Mouse (Mus musculus): ENCODE data around the gene Calr. TPM values are rescaled to one million over a fixed set of nuclear protein-coding genes. Genes with fewer than 3 reads are reported as not detected.

Gene Calr
- polyA plus RNA-seq, 1 experiment, result 189 TPM

DNA sequence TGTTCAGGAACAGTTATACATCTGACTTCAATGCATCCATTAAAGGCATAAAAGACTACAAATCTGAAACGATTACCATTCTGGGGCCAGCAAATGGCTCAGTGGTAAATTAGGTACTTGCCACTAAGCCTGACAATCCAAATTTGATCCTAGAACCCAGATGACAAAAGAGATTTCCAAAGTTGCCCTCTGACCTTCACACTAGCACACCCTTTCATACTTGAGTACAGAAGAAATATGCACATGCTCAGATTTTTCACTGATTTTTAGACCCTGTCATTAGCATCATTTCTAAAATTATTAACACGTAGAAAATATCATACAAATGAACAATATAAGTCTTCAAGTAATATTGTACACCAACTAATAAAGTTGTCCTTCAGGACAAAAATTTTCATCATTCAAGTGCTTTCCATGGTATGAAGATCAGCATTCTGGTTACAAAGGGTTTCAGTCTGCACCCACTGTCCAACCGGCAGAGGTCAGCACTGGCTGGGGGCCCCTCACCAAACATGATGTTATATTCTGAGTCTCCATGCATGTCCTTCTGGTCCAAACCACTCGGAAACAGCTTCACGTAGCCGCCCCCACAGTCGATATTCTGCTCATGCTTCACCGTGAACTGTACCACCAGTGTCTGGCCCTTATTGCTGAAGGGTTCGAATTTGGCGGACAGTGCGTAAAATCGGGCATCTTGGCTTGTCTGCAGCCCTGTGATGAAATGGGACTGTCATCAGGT lies 1.2 kb downstream of the Calr start:
- TF ChIP-seq POLR2A (IDR thresholded peaks at IDR 0.05; ENCODE audit: borderline replicate concordance, extremely low read depth, low read depth, low read length) (no peak), CTCF (IDR thresholded peaks at IDR 0.05; ENCODE audit: insufficient read depth, low read length) (peak; percentile 44; the same call in 1 of the 2 replicates)
- peak; percentile 25 for DNase-seq
- peaks cover 9% of the 10 kb centered on the region for H3K4me1 ChIP-seq (ENCODE audit: control insufficient read depth, insufficient read depth, low read length)
- H3K4me3 ChIP-seq (replicated peaks; ENCODE audit: extremely low read depth, low read depth, low read length), result peak overlapping the region; percentile 88
- WGBS, result 7% methylated on average over 12 of the region's 12 CpGs

DNA sequence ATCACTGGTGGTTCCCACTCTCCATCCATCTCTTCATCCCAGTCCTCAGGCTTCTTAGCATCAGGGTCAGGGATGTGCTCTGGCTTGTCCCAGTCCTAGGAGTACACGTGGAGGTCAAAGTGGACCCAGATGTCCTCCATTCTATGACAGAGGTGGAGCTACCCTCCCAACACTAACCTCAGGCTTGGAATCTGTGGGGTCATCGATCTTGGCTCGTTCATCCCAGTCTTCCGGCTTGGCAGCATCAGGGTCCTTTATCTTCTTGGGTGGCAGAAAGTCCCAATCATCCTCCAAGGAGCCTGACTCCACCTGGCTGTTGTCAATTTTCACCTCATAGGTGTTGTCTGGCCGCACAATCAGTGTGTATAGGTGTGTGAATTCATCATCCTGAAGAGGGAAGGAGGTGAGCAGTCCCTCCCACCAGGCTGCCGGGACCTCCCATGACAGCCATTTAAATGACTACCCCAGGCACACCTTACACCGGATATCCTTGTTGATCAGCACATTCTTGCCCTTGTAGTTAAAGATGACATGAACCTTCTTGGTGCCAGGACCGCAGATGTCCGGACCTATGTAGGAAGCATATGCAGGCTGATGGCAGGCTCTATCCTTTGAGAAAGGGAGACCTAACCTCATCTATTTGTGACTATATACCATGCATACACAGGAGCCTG lies 2.2 kb downstream of the Calr start:
- H3K4me3 ChIP-seq (replicated peaks; ENCODE audit: extremely low read depth, low read depth, low read length), result no peak overlapping the region
- no peak for DNase-seq
- TF ChIP-seq POLR2A (IDR thresholded peaks at IDR 0.05; ENCODE audit: borderline replicate concordance, extremely low read depth, low read depth, low read length) (no peak), CTCF (IDR thresholded peaks at IDR 0.05; ENCODE audit: insufficient read depth, low read length) (no peak)
- peaks cover 9% of the 10 kb centered on the region for H3K4me1 ChIP-seq (ENCODE audit: control insufficient read depth, insufficient read depth, low read length)
- WGBS, result 63% methylated on average over 9 of the region's 9 CpGs

DNA sequence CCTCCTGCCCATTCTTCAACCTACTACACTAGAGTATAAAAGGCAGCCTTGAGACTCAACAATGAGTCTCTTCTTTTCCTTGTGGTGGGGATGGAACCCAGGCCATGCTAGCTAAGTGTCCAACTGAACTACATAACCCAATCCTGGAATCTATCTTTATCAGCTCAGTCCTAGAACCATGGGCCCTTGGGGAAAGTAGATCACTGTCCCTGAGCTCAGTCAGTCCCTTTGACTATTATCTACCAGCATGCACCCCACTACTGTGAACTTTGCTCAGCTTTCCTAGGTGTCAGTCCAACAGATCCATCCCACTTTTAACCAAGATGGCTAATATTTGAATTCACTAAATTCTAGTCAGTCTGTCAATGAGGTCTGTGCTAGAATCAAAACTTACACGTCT lies 5.2 kb downstream of the Calr start:
- DNase-seq, result no peak
- Histone ChIP-seq H3K4me3 (replicated peaks; ENCODE audit: extremely low read depth, low read depth, low read length) (no peak overlapping the region), H3K4me1 (ENCODE audit: control insufficient read depth, insufficient read depth, low read length) (peaks cover 9% of the 10 kb centered on the region)
- WGBS, result 65% methylated on average over 1 of the region's 1 CpGs
- no peak for TF ChIP-seq CTCF (IDR thresholded peaks at IDR 0.05; ENCODE audit: insufficient read depth, low read length)
- no peak for TF ChIP-seq POLR2A (IDR thresholded peaks at IDR 0.05; ENCODE audit: borderline replicate concordance, extremely low read depth, low read depth, low read length)

DNA sequence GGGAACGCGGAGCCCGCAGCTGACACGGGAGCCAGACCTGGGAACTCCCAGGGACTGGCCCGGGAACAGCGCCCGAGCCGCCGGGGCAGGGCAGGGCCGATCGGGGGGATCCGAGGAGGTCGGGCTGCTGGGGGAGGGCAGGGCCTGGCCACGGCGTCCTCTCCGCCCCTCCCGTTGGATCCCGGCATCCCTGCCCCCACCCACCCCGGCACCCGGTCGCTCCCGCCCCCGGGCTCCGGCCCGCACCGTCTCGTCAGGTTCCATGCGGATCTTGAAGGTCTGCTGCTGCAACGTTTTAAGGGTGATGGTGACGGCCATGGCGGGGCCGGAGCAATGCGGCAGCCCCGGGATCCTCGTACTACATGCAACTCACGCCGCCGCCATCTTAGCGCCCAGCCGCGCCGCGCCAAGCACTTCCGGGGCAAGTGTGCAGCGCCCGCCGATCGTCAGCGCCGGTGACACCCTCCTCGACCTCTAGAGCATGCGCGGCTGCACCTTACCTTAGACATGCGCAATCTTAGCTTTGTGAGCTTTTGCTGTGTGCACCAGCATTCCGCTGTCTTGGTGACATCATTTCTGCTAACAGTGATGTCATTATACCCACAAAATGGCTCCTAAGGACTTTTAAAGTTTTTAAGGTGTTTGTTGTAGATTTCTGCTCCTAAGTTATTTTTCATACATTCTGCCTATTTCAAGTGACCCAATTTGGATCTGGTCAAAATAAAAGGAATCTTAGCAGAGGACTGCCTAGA lies 6.3 kb downstream of the Calr start, which contains the start of gene Rad23a:
Gene Rad23a (minus strand): TSS at position 418 of the 752 bp plus-strand sequence.
- TF ChIP-seq CTCF (IDR thresholded peaks at IDR 0.05; ENCODE audit: insufficient read depth, low read length), result no peak
- TF ChIP-seq POLR2A (IDR thresholded peaks at IDR 0.05; ENCODE audit: borderline replicate concordance, extremely low read depth, low read depth, low read length), result peak; percentile 82; the same call in 1 of the 2 replicates
- under 1% methylated on average over 55 of the region's 55 CpGs for WGBS
- Histone ChIP-seq H3K4me3 (replicated peaks; ENCODE audit: extremely low read depth, low read depth, low read length) (peak within 1 kb of the TSS; percentile 86), H3K4me1 (ENCODE audit: control insufficient read depth, insufficient read depth, low read length) (peaks cover 7% of the 10 kb centered on the region)
- DNase-seq, result peak; percentile 87

DNA sequence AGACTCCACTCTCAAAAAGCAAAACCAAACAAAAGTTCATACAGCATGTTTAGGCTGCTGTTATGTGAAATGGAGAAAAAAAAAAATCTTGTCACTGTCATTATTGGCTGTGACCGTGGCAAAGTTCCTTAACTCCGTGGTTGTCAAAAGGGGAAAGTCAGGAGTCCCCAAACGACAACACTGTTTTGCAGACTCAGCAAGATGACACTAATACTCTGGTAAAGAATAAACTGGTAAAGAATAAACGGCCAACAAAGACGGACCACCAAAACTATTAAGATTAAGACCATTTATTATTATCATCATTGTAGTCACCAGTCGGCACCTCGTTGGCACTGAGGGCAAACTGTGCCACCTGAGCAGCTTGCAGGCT lies 6.9 kb downstream of the Calr start:
- DNase-seq, result no peak
- H3K4me3 ChIP-seq (replicated peaks; ENCODE audit: extremely low read depth, low read depth, low read length), result peak overlapping the region; percentile 86
- no peak for TF ChIP-seq POLR2A (IDR thresholded peaks at IDR 0.05; ENCODE audit: borderline replicate concordance, extremely low read depth, low read depth, low read length)
- TF ChIP-seq CTCF (IDR thresholded peaks at IDR 0.05; ENCODE audit: insufficient read depth, low read length), result no peak
- WGBS, result under 1% methylated on average over 7 of the region's 7 CpGs
- peaks cover 6% of the 10 kb centered on the region for H3K4me1 ChIP-seq (ENCODE audit: control insufficient read depth, insufficient read depth, low read length)

DNA sequence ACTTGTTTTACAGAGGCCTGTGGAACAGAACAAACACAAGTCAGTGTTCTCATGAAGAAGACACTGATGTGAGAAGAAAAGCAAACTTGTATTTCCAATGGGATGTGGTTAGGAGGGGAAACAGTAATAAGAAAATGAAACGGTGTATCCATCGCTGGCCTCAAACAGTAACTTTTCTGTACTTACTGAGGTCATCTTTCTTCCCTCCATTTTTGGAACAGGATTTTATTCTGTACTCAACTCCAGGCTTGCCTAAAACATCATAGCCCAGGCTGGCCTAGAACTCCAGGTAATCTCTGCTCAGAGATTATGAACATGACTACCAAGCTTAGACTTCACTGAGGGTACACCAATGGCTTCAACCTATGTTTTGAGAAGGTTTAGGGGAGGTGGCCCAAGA lies 7.3 kb downstream of the Calr start:
- WGBS, result 83% methylated on average over 2 of the region's 2 CpGs
- no peak for DNase-seq
- H3K4me3 ChIP-seq (replicated peaks; ENCODE audit: extremely low read depth, low read depth, low read length), result no peak overlapping the region
- H3K4me1 ChIP-seq (ENCODE audit: control insufficient read depth, insufficient read depth, low read length), result peaks cover 3% of the 10 kb centered on the region
- TF ChIP-seq CTCF (IDR thresholded peaks at IDR 0.05; ENCODE audit: insufficient read depth, low read length) (no peak), POLR2A (IDR thresholded peaks at IDR 0.05; ENCODE audit: borderline replicate concordance, extremely low read depth, low read depth, low read length) (no peak)

DNA sequence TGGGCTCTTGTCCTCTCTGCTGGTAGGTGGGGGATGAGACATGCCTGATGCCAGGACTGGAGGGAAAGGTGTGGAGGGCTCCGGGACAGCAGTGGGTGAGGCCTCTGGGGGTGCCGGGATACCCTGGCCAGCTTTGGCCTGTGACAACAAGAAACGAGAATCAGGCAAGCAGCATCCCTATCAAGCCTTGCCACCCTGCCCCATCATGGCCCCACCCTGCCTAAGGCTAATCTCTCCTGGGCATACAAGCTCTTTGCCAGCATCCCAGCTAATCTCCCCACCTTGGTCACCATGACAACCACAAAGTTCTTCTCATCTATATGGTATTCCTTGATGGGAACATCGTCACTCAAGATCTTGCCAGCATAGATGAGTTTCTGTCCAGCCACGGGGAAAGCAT lies 8.2 kb downstream of the Calr start:
- Histone ChIP-seq H3K4me1 (ENCODE audit: control insufficient read depth, insufficient read depth, low read length) (peaks cover 3% of the 10 kb centered on the region), H3K4me3 (replicated peaks; ENCODE audit: extremely low read depth, low read depth, low read length) (no peak overlapping the region)
- TF ChIP-seq POLR2A (IDR thresholded peaks at IDR 0.05; ENCODE audit: borderline replicate concordance, extremely low read depth, low read depth, low read length), result no peak
- DNase-seq, result no peak
- WGBS, result 82% methylated on average over 5 of the region's 5 CpGs

DNA sequence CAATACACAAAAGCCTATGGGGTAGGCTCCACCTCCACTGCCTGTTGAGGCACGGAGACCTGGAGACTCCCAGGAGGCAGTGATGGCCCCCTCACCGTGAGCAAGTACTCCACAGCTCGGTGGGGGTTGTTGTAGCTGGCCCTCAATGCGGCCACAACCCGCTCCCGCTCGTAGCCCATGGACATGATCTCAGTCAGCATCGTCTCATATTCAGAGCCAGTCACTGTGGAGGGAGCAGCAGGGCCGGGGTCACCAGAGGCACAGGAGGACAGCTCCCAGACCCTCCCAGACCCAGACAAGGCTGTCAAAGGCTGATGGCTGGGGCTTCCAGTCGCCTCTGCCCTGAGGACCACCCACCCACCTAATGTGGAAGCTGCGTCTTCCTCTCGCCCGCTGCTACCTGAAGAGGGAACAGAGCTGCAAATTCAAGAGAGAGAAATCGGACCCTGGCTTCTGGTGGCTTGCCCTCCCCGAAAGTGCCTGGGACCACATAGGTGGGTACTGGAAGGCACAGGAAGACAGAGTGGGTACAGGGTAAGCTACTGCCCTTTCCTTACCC lies 8.7 kb downstream of the Calr start:
- WGBS, result 85% methylated on average over 15 of the region's 15 CpGs
- no peak for TF ChIP-seq CTCF (IDR thresholded peaks at IDR 0.05; ENCODE audit: insufficient read depth, low read length)
- TF ChIP-seq POLR2A (IDR thresholded peaks at IDR 0.05; ENCODE audit: borderline replicate concordance, extremely low read depth, low read depth, low read length), result no peak
- H3K4me3 ChIP-seq (replicated peaks; ENCODE audit: extremely low read depth, low read depth, low read length), result no peak overlapping the region

More for the DNA sequence above, 8.7 kb downstream of the Calr start:
- DNase-seq, result no peak
- H3K4me1 ChIP-seq (ENCODE audit: control insufficient read depth, insufficient read depth, low read length), result peaks cover 3% of the 10 kb centered on the region

All from lung, adult 2 months (tissue).